Mouse (Mus musculus): ENCODE measurements around the gene Sco2.

Sco2 gene

GRCm38 (mm10) chr15:89373027-89373761, 452 bp downstream of the Sco2 start:
- peak; percentile 86 for DNase-seq (ENCODE audit: extremely low spot score)

GRCm38 (mm10) chr15:89372536-89372935, 1.1 kb downstream of the Sco2 start:
- no peak for DNase-seq (ENCODE audit: extremely low spot score)

GRCm38 (mm10) chr15:89372068-89372467, 1.6 kb downstream of the Sco2 start:
- DNase-seq (ENCODE audit: extremely low spot score), result no peak

GRCm38 (mm10) chr15:89365141-89365551, 8.5 kb downstream of the Sco2 start:
- DNase-seq (ENCODE audit: extremely low spot score), result no peak

GRCm38 (mm10) chr15:89363051-89363450, 10.6 kb downstream of the Sco2 start:
- DNase-seq (ENCODE audit: extremely low spot score), result no peak

GRCm38 (mm10) chr15:89358784-89359183, 14.9 kb downstream of the Sco2 start:
- DNase-seq (ENCODE audit: extremely low spot score), result no peak

- peak; percentile 91 for DNase-seq (ENCODE audit: extremely low spot score)
Observed at GRCm38 (mm10) chr15:89356372-89356771, 17.3 kb downstream of the Sco2 start.

- peak; percentile 98 for DNase-seq (ENCODE audit: extremely low spot score)
Observed at GRCm38 (mm10) chr15:89355241-89356187, 18.1 kb downstream of the Sco2 start, which contains the start of the genes Lmf2 and Ncaph2. Gene Lmf2, minus strand, starts transcription at chr15:89355659. Gene Ncaph2, plus strand, starts transcription at chr15:89355719.

GRCm38 (mm10) chr15:89354455-89354854, 19.2 kb downstream of the Sco2 start:
- DNase-seq (ENCODE audit: extremely low spot score), result no peak

GRCm38 (mm10) chr15:89353837-89354236, 19.8 kb downstream of the Sco2 start:
- no peak for DNase-seq (ENCODE audit: extremely low spot score)

- DNase-seq (ENCODE audit: extremely low spot score), result no peak
Observed at GRCm38 (mm10) chr15:89352795-89353194, 20.9 kb downstream of the Sco2 start.

- no peak for DNase-seq (ENCODE audit: extremely low spot score)
Observed at GRCm38 (mm10) chr15:89352054-89352453, 21.6 kb downstream of the Sco2 start.

- no peak for DNase-seq (ENCODE audit: extremely low spot score)
Observed at GRCm38 (mm10) chr15:89351302-89351701, 22.3 kb downstream of the Sco2 start.

GRCm38 (mm10) chr15:89350447-89350846, 23.2 kb downstream of the Sco2 start:
- DNase-seq (ENCODE audit: extremely low spot score), result no peak

- DNase-seq (ENCODE audit: extremely low spot score), result no peak
Observed at GRCm38 (mm10) chr15:89343325-89343724, 30.3 kb downstream of the Sco2 start.

- no peak for DNase-seq (ENCODE audit: extremely low spot score)
Observed at GRCm38 (mm10) chr15:89341678-89342077, 32.0 kb downstream of the Sco2 start.

- no peak for DNase-seq (ENCODE audit: extremely low spot score)
Observed at GRCm38 (mm10) chr15:89340136-89340535, 33.5 kb downstream of the Sco2 start.

- no peak for DNase-seq (ENCODE audit: extremely low spot score)
Observed at GRCm38 (mm10) chr15:89339696-89340095, 34.0 kb downstream of the Sco2 start.

GRCm38 (mm10) chr15:89336422-89336821, 37.2 kb downstream of the Sco2 start:
- no peak for DNase-seq (ENCODE audit: extremely low spot score)

- no peak for DNase-seq (ENCODE audit: extremely low spot score)
Observed at GRCm38 (mm10) chr15:89334774-89335537, 38.7 kb downstream of the Sco2 start.

- DNase-seq (ENCODE audit: extremely low spot score), result no peak
Observed at GRCm38 (mm10) chr15:89334271-89334670, 39.4 kb downstream of the Sco2 start, which contains the start of gene Miox. Gene Miox, plus strand, starts transcription at chr15:89334398.

- no peak for DNase-seq (ENCODE audit: extremely low spot score)
Observed at GRCm38 (mm10) chr15:89326441-89326840, 47.2 kb downstream of the Sco2 start.

All from embryo, embryonic 9.5 days (tissue).